Mouse (Mus musculus) intestine, embryonic 14.5 days (tissue): Measurements from ENCODE around the gene Olfr871. TPM values are rescaled to one million over a fixed set of nuclear protein-coding genes. Genes with fewer than 3 reads are reported as not detected.

Source experiments
- polyA plus RNA-seq: library from polyadenylated mRNA; unstranded; fragments of >200 nt; fragmentation: Nextera tagmentation; extraction: Ambion mirVana; gene quantifications from 2 replicates; pipeline ENCODE4 v1.2.1, GENCODE M21; 2014

Gene Olfr871
- polyA plus RNA-seq, 1 experiment from 2014 or later = not detected

Other genes with a start within 250 kb of the Olfr871 start
- not detected in 2 replicates for gene Olfr866, start 184.2 kb upstream of the Olfr871 start, polyA plus RNA-seq
- not detected in 2 replicates for gene Olfr867, start 154.6 kb upstream of the Olfr871 start, polyA plus RNA-seq
- gene Olfr868, start 113.6 kb upstream of the Olfr871 start, polyA plus RNA-seq = not detected in 2 replicates
- not detected in 2 replicates for gene Olfr869, start 83.2 kb upstream of the Olfr871 start, polyA plus RNA-seq
- not detected in 2 replicates for gene Olfr870, start 38.1 kb upstream of the Olfr871 start, polyA plus RNA-seq
- gene Olfr872, start 24.9 kb downstream of the Olfr871 start, polyA plus RNA-seq = not detected in 2 replicates
- gene Olfr39, start 70.1 kb downstream of the Olfr871 start, polyA plus RNA-seq = not detected in 2 replicates
- not detected in 2 replicates for gene Olfr873, start 86.3 kb downstream of the Olfr871 start, polyA plus RNA-seq
- 0.08 and 0.11 TPM in 2 replicates for gene Olfr18, start 123.9 kb downstream of the Olfr871 start, polyA plus RNA-seq
- 35.1 and 37.5 TPM in 2 replicates for gene Zfp560, start 173.0 kb downstream of the Olfr871 start, polyA plus RNA-seq
- gene Zfp26, start 248.0 kb downstream of the Olfr871 start, polyA plus RNA-seq = 24.5 and 24.7 TPM in 2 replicates